Mouse (Mus musculus) ES-Bruce4 (cell line): ENCODE measurements around the gene Tmeff1.

Experiments
- CTCF ChIP-seq: IDR thresholded peaks from one replicate; pipeline ENCODE4 v1.8.1; 2011; ENCODE audit warnings: low read depth, low read length
- EP300 ChIP-seq: IDR thresholded peaks from 2 replicates; pipeline ENCODE4 v1.6.1; 2011; ENCODE audit warnings: low read depth, low read length; ENCODE audit not compliant: insufficient read depth
- POLR2A ChIP-seq: IDR thresholded peaks from one replicate; pipeline ENCODE4 v1.8.1; 2011; ENCODE audit warnings: low read length; ENCODE audit not compliant: insufficient read depth

GRCm38 (mm10) chr4:48633529-48633928 is 48.6 kb downstream of the Tmeff1 start:
- no peak for TF ChIP-seq CTCF
- no peak for TF ChIP-seq EP300
- TF ChIP-seq POLR2A = no peak
